Mouse (Mus musculus): ENCODE measurements around the gene Eomes. TPM values are rescaled to one million over a fixed set of nuclear protein-coding genes. Genes with fewer than 3 reads are reported as not detected.

Gene Eomes
- polyA plus RNA-seq, 1 experiment from 2014 or later, result 0.25 TPM

- ATAC-seq (ENCODE audit: low FRiP score), result peak; percentile 34; the same call in 1 of the 2 replicates
- under 1% methylated on average over 20 of the region's 20 CpGs for WGBS
- 0 out of 2 replicates have a peak overlapping the region, but pooled peaks have one; percentile 32 for H3K9ac ChIP-seq
- peak overlapping the region; percentile 55 for H3K4me2 ChIP-seq (replicated peaks)
- H3K4me3 ChIP-seq, result peak overlapping the region; percentile 24
- H3K36me3 ChIP-seq, result no peaks in the 10 kb centered on the region
- H3K27me3 ChIP-seq, result peaks cover 72% of the 10 kb centered on the region
- H3K4me1 ChIP-seq, result peaks cover 26% of the 10 kb centered on the region
- H3K9me3 ChIP-seq (replicated peaks), result no peaks in the 10 kb centered on the region
- no peak overlapping the region for H3K27ac ChIP-seq
Measured at GRCm38 (mm10) chr9:118488896-118489578, 11.0 kb downstream of the Eomes start.

- WGBS, result under 1% methylated on average over 16 of the region's 16 CpGs
- H3K9me3 ChIP-seq (replicated peaks), result no peaks in the 10 kb centered on the region
- 0 out of 2 replicates have a peak overlapping the region, but pooled peaks have one; percentile 32 for H3K9ac ChIP-seq
- H3K4me3 ChIP-seq, result peak overlapping the region; percentile 24
- no peaks in the 10 kb centered on the region for H3K36me3 ChIP-seq
- peaks cover 66% of the 10 kb centered on the region for H3K27me3 ChIP-seq
- peak overlapping the region; percentile 55 for H3K4me2 ChIP-seq (replicated peaks)
- peak; percentile 82 for ATAC-seq (ENCODE audit: low FRiP score)
- peaks cover 26% of the 10 kb centered on the region for H3K4me1 ChIP-seq
- H3K27ac ChIP-seq, result no peak overlapping the region
Measured at GRCm38 (mm10) chr9:118489579-118490019, 11.6 kb downstream of the Eomes start.

GRCm38 (mm10) chr9:118491195-118491594 is 13.2 kb downstream of the Eomes start:
- H3K4me1 ChIP-seq, result peaks cover 26% of the 10 kb centered on the region
- WGBS, result 80% methylated on average over 4 of the region's 4 CpGs
- no peak overlapping the region for H3K4me2 ChIP-seq (replicated peaks)
- H3K36me3 ChIP-seq, result no peaks in the 10 kb centered on the region
- peaks cover 50% of the 10 kb centered on the region for H3K27me3 ChIP-seq
- H3K27ac ChIP-seq, result no peak overlapping the region
- no peak overlapping the region for H3K4me3 ChIP-seq
- no peak overlapping the region for H3K9ac ChIP-seq
- ATAC-seq (ENCODE audit: low FRiP score), result no peak
- no peaks in the 10 kb centered on the region for H3K9me3 ChIP-seq (replicated peaks)

- Histone ChIP-seq H3K9me3 (replicated peaks) (no peaks in the 10 kb centered on the region), H3K36me3 (no peaks in the 10 kb centered on the region), H3K4me2 (replicated peaks) (no peak overlapping the region), H3K4me3 (no peak overlapping the region), H3K27ac (no peak overlapping the region), H3K27me3 (peaks cover 31% of the 10 kb centered on the region), H3K4me1 (peaks cover 13% of the 10 kb centered on the region), H3K9ac (no peak overlapping the region)
- WGBS, result 93% methylated on average over 8 of the region's 8 CpGs
- ATAC-seq (ENCODE audit: low FRiP score), result no peak
Measured at GRCm38 (mm10) chr9:118492932-118493698, 15.1 kb downstream of the Eomes start.

GRCm38 (mm10) chr9:118494106-118494505 is 16.1 kb downstream of the Eomes start:
- Histone ChIP-seq H3K9me3 (replicated peaks) (no peaks in the 10 kb centered on the region), H3K4me2 (replicated peaks) (no peak overlapping the region), H3K9ac (no peak overlapping the region), H3K27ac (no peak overlapping the region), H3K36me3 (no peaks in the 10 kb centered on the region), H3K27me3 (peaks cover 21% of the 10 kb centered on the region), H3K4me1 (peaks cover 3% of the 10 kb centered on the region; the same call in 1 of the 2 replicates), H3K4me3 (no peak overlapping the region)
- WGBS, result 89% methylated on average over 5 of the region's 5 CpGs
- no peak for ATAC-seq (ENCODE audit: low FRiP score)

GRCm38 (mm10) chr9:118495933-118496332 is 17.9 kb downstream of the Eomes start:
- no peak overlapping the region for H3K27ac ChIP-seq
- H3K9ac ChIP-seq, result no peak overlapping the region
- no peaks in the 10 kb centered on the region for H3K9me3 ChIP-seq (replicated peaks)
- ATAC-seq (ENCODE audit: low FRiP score), result no peak
- H3K27me3 ChIP-seq, result peaks cover 8% of the 10 kb centered on the region; the same call in 1 of the 2 replicates
- no peak overlapping the region for H3K4me2 ChIP-seq (replicated peaks)
- H3K36me3 ChIP-seq, result no peaks in the 10 kb centered on the region
- H3K4me3 ChIP-seq, result no peak overlapping the region
- H3K4me1 ChIP-seq, result no peaks in the 10 kb centered on the region
- WGBS, result 93% methylated on average over 3 of the region's 3 CpGs

GRCm38 (mm10) chr9:118496952-118497351 is 18.9 kb downstream of the Eomes start:
- Histone ChIP-seq H3K27ac (no peak overlapping the region), H3K9ac (no peak overlapping the region), H3K36me3 (no peaks in the 10 kb centered on the region), H3K4me2 (replicated peaks) (no peak overlapping the region), H3K27me3 (peaks cover 1% of the 10 kb centered on the region; the same call in 1 of the 2 replicates), H3K4me1 (no peaks in the 10 kb centered on the region), H3K9me3 (replicated peaks) (no peaks in the 10 kb centered on the region), H3K4me3 (no peak overlapping the region)
- 82% methylated on average over 3 of the region's 3 CpGs for WGBS
- no peak for ATAC-seq (ENCODE audit: low FRiP score)

GRCm38 (mm10) chr9:118498061-118498460 is 20.0 kb downstream of the Eomes start:
- no peaks in the 10 kb centered on the region for H3K9me3 ChIP-seq (replicated peaks)
- H3K27me3 ChIP-seq, result no peaks in the 10 kb centered on the region
- no peaks in the 10 kb centered on the region for H3K4me1 ChIP-seq
- WGBS, result 75% methylated on average over 7 of the region's 7 CpGs
- H3K9ac ChIP-seq, result no peak overlapping the region
- H3K27ac ChIP-seq, result no peak overlapping the region
- no peak for ATAC-seq (ENCODE audit: low FRiP score)
- H3K4me3 ChIP-seq, result no peak overlapping the region
- no peak overlapping the region for H3K4me2 ChIP-seq (replicated peaks)
- no peaks in the 10 kb centered on the region for H3K36me3 ChIP-seq

- no peak overlapping the region for H3K27ac ChIP-seq
- no peaks in the 10 kb centered on the region for H3K9me3 ChIP-seq (replicated peaks)
- H3K36me3 ChIP-seq, result no peaks in the 10 kb centered on the region
- no peak overlapping the region for H3K9ac ChIP-seq
- H3K4me1 ChIP-seq, result no peaks in the 10 kb centered on the region
- no peak for ATAC-seq (ENCODE audit: low FRiP score)
- WGBS, result 78% methylated on average over 6 of the region's 6 CpGs
- no peaks in the 10 kb centered on the region for H3K27me3 ChIP-seq
- no peak overlapping the region for H3K4me3 ChIP-seq
- no peak overlapping the region for H3K4me2 ChIP-seq (replicated peaks)
Measured at GRCm38 (mm10) chr9:118500963-118501362, 23.0 kb downstream of the Eomes start.

- no peaks in the 10 kb centered on the region for H3K36me3 ChIP-seq
- 84% methylated on average over 3 of the region's 3 CpGs for WGBS
- H3K27me3 ChIP-seq, result no peaks in the 10 kb centered on the region
- H3K9me3 ChIP-seq (replicated peaks), result no peaks in the 10 kb centered on the region
- no peak for ATAC-seq (ENCODE audit: low FRiP score)
- peaks cover 23% of the 10 kb centered on the region for H3K4me1 ChIP-seq
- no peak overlapping the region for H3K9ac ChIP-seq
- no peak overlapping the region for H3K27ac ChIP-seq
- no peak overlapping the region for H3K4me3 ChIP-seq
- no peak overlapping the region for H3K4me2 ChIP-seq (replicated peaks)
Measured at GRCm38 (mm10) chr9:118504656-118505055, 26.6 kb downstream of the Eomes start.

- no peaks in the 10 kb centered on the region for H3K27me3 ChIP-seq
- WGBS, result under 1% methylated on average over 43 of the region's 43 CpGs
- ATAC-seq (ENCODE audit: low FRiP score), result peak; percentile 92
- H3K9me3 ChIP-seq (replicated peaks), result no peaks in the 10 kb centered on the region
- peak within 1 kb of the TSS; percentile 99 for H3K4me2 ChIP-seq (replicated peaks)
- peak within 1 kb of the TSS; percentile 57 for H3K27ac ChIP-seq
- H3K9ac ChIP-seq, result peak within 1 kb of the TSS; percentile 93
- H3K36me3 ChIP-seq, result no peaks in the 10 kb centered on the region
- peak within 1 kb of the TSS; percentile 90 for H3K4me3 ChIP-seq
- H3K4me1 ChIP-seq, result peaks cover 31% of the 10 kb centered on the region
Measured at GRCm38 (mm10) chr9:118506020-118506403, 28.0 kb downstream of the Eomes start, which contains the start of gene Golga4. Gene Golga4, plus strand, starts transcription at chr9:118506267.

GRCm38 (mm10) chr9:118506404-118507231 is 28.6 kb downstream of the Eomes start:
- H3K9me3 ChIP-seq (replicated peaks), result no peaks in the 10 kb centered on the region
- peak overlapping the region; percentile 90 for H3K4me3 ChIP-seq
- peaks cover 35% of the 10 kb centered on the region for H3K4me1 ChIP-seq
- H3K27me3 ChIP-seq, result no peaks in the 10 kb centered on the region
- peak overlapping the region; percentile 93 for H3K9ac ChIP-seq
- under 1% methylated on average over 56 of the region's 57 CpGs for WGBS
- H3K4me2 ChIP-seq (replicated peaks), result peak overlapping the region; percentile 99
- H3K36me3 ChIP-seq, result no peaks in the 10 kb centered on the region
- peak overlapping the region; percentile 57 for H3K27ac ChIP-seq
- ATAC-seq (ENCODE audit: low FRiP score), result peak; percentile 77
